Mouse (Mus musculus) liver, embryonic 15.5 days (tissue): ENCODE data around the gene Usp7. TPM values are rescaled to one million over a fixed set of nuclear protein-coding genes. Genes with fewer than 3 reads are reported as not detected.

Experiments used
- ATAC-seq: fragments of 200-750 bp; cut with Nextera tagmentation; 2 replicates; pipeline ENCODE4 v1.8.0; 2017; ENCODE audit warnings: moderate number of reproducible peaks, mild to moderate bottlenecking, moderate library complexity; ENCODE audit not compliant: insufficient read depth
- H3K27ac ChIP-seq: fragments of 300-500 bp; sonication (generic); replicated peaks from 2 replicates; pipeline ENCODE4 v1.5.1; 2015; ENCODE audit warnings: mild to moderate bottlenecking, inconsistent platforms
- H3K27me3 ChIP-seq: fragments of 300-500 bp; sonication (generic); 2 replicates; pipeline ENCODE4 v1.6.1; 2015; ENCODE audit warnings: mild to moderate bottlenecking, inconsistent platforms
- H3K36me3 ChIP-seq: fragments of 300-500 bp; sonication (generic); replicated peaks from 2 replicates; pipeline ENCODE4 v1.6.1; 2015; ENCODE audit warnings: moderate library complexity, mild to moderate bottlenecking, inconsistent platforms
- H3K4me1 ChIP-seq: fragments of 300-500 bp; sonication (generic); replicated peaks from 2 replicates; pipeline ENCODE4 v1.6.1; 2015; ENCODE audit warnings: inconsistent platforms
- H3K4me2 ChIP-seq: fragments of 300-500 bp; sonication (generic); 2 replicates; pipeline ENCODE4 v1.6.1; 2015; ENCODE audit warnings: moderate library complexity, mild to moderate bottlenecking, inconsistent platforms
- H3K4me3 ChIP-seq: fragments of 300-500 bp; sonication (generic); replicated peaks from 2 replicates; pipeline ENCODE4 v1.5.1; 2015; ENCODE audit warnings: mild to moderate bottlenecking, inconsistent platforms
- H3K9ac ChIP-seq: fragments of 300-500 bp; sonication (generic); 2 replicates; pipeline ENCODE4 v1.6.1; 2015; ENCODE audit warnings: moderate library complexity, mild to moderate bottlenecking, inconsistent platforms
- H3K9me3 ChIP-seq: fragments of 300-500 bp; sonication (generic); replicated peaks from 2 replicates; pipeline ENCODE4 v1.6.1; 2016; ENCODE audit warnings: inconsistent platforms
- WGBS: fragments of 180-500 bp; shearing (Covaris S2); methylation state at CpG from one replicate; pipeline ENCODE4 v1.1.7; 2015; ENCODE audit warnings: mixed read lengths; ENCODE audit not compliant: insufficient replicate concordance; 5-methylcytosine and 5-hydroxymethylcytosine counted together
- polyA plus RNA-seq: library from polyadenylated mRNA; unstranded; fragments of >200 nt; fragmentation: Nextera tagmentation; extraction: Ambion mirVana; gene quantifications from 2 replicates; pipeline ENCODE4 v1.2.1, GENCODE M21; 2015

Usp7 gene
- polyA plus RNA-seq, 1 experiment from 2014 or later = 24.4 TPM

DNA sequence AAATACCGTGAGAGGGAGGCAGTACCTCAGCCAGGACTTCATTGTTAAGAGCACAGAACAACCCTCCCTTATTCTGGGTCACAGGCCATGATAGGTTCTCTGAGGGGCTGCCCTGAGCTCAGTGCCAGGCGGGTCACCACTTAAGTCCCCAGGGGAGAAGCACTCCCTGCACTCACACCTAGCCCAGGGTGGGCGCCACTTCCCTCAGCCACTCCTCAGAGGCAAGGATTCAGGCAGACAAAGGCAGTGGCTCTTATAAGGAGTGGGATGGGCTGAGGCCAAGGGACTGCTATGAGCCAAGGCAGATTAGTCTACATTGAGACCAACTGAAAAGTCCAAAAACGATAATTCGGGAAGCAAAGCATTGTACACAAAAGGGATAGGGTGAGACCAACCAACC lies 126.7 kb downstream of the Usp7 start:
- H3K4me1 ChIP-seq = peaks cover 74% of the 10 kb centered on the region
- no peak overlapping the region for H3K4me3 ChIP-seq
- WGBS = 75% methylated on average over 5 of the region's 5 CpGs
- H3K9me3 ChIP-seq = no peaks in the 10 kb centered on the region
- no peaks in the 10 kb centered on the region for H3K27me3 ChIP-seq
- ATAC-seq = no peak
- H3K4me2 ChIP-seq = no peak overlapping the region
- no peak overlapping the region for H3K9ac ChIP-seq
- H3K27ac ChIP-seq = no peak overlapping the region
- peaks cover 93% of the 10 kb centered on the region for H3K36me3 ChIP-seq

DNA sequence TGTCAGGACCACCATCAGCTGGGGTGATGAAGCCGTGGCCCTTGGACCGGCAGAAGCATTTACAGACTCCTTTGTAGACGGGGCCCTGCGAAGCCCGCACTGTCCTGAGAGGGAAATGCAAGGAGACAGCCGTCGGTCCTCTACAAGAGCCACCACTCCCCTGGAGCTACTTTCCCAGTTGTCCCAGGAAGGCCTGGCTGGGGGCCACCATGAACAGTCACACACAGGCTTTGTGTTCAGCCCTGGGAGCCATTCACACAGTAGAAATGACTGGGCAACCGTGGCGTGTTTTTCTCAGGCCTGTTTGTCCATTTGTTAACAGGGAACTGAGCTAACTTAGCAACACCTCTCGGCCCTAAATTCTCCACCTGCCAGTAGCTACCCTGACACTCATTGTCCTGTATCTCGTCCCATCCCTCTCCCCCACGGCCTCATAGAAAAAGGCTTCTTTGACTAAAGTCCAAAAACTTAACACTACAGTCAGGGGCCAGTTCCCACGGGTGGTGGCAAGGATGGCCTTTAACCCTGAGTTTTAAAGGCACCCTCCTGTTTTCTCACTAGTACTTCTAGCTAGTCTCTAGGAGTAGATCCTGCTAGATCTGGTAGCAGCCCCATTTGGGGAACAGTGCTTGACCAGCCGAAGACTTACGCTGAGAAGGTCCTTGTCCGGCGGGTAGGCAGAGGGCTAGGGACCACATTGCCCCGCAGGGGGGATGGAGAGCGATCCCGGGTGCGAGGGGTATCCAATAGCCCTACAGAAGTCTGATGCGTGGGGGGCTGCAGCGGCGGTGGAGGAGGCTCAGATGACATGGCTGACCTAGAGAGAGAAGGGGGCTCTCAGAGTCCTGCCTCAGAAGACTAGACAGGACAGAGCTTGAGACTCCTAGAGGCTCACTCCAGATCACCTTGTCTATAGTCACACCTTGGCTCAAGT lies 128.2 kb downstream of the Usp7 start:
- no peak overlapping the region for H3K4me2 ChIP-seq
- ATAC-seq = no peak
- H3K36me3 ChIP-seq = peaks cover 94% of the 10 kb centered on the region
- no peaks in the 10 kb centered on the region for H3K9me3 ChIP-seq
- H3K4me1 ChIP-seq = peaks cover 61% of the 10 kb centered on the region
- H3K27ac ChIP-seq = no peak overlapping the region
- H3K4me3 ChIP-seq = no peak overlapping the region
- no peaks in the 10 kb centered on the region for H3K27me3 ChIP-seq
- no peak overlapping the region for H3K9ac ChIP-seq
- 84% methylated on average over 24 of the region's 24 CpGs for WGBS

DNA sequence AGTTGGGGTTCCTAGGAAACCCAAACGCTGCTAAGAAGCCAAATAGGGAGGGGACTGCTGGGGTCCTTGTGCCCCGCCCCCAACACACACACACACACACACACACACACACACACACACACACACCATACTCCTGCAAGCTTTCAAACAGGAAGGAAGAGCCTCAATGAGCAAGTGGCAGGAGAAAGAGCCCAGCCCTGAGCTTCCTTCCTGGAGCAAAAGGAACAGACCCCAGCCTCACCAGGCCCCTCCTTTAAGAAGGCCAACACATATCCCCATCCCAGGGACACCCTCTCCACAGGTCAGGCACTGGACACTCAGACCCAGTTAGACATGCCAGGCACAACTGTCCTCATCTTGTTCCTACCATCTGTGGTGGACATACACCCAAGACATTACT lies 129.1 kb downstream of the Usp7 start:
- WGBS = 26% methylated on average over 2 of the region's 2 CpGs
- H3K4me3 ChIP-seq = no peak overlapping the region
- H3K4me1 ChIP-seq = peaks cover 58% of the 10 kb centered on the region
- H3K4me2 ChIP-seq = no peak overlapping the region
- no peak for ATAC-seq
- H3K36me3 ChIP-seq = peaks cover 96% of the 10 kb centered on the region
- H3K27ac ChIP-seq = peak overlapping the region; percentile 17; the same call in 1 of the 2 replicates
- no peaks in the 10 kb centered on the region for H3K27me3 ChIP-seq
- H3K9me3 ChIP-seq = no peaks in the 10 kb centered on the region
- no peak overlapping the region for H3K9ac ChIP-seq

- no peak overlapping the region for H3K9ac ChIP-seq
- ATAC-seq = no peak
- 88% methylated on average over 4 of the region's 4 CpGs for WGBS
- no peaks in the 10 kb centered on the region for H3K27me3 ChIP-seq
- peaks cover 33% of the 10 kb centered on the region for H3K4me1 ChIP-seq
- no peak overlapping the region for H3K4me2 ChIP-seq
- H3K27ac ChIP-seq = no peak overlapping the region
- no peak overlapping the region for H3K4me3 ChIP-seq
- H3K9me3 ChIP-seq = no peaks in the 10 kb centered on the region
- H3K36me3 ChIP-seq = peaks cover 98% of the 10 kb centered on the region
These were observed 133.3 kb downstream of the Usp7 start for GRCm38 (mm10) chr16:8658764-8659163.

GRCm38 (mm10) chr16:8658349-8658748 lies 133.8 kb downstream of the Usp7 start:
- peaks cover 98% of the 10 kb centered on the region for H3K36me3 ChIP-seq
- no peak overlapping the region for H3K4me3 ChIP-seq
- H3K4me1 ChIP-seq = peaks cover 30% of the 10 kb centered on the region
- no peaks in the 10 kb centered on the region for H3K27me3 ChIP-seq
- ATAC-seq = no peak
- no peaks in the 10 kb centered on the region for H3K9me3 ChIP-seq
- WGBS = 82% methylated on average over 4 of the region's 4 CpGs
- H3K9ac ChIP-seq = no peak overlapping the region
- no peak overlapping the region for H3K27ac ChIP-seq
- no peak overlapping the region for H3K4me2 ChIP-seq

DNA sequence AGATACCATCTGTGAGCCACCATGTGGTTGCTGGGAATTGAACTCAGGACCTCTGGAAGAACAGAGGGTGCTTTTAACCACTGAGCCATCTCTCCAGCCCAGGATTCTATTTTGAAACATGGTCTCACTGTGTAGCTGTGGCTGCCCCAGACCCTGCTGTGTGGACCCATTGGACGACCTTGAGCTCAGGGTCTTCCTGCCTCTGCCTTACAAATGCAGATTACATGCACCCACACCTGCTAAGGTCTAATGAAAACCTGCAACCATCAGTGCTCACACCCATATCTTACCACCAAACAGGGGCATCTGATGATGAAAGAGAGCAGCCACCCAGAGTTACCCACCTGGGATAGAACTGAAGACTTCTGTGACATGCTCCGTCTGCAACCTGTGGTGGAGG lies 135.9 kb downstream of the Usp7 start:
- H3K9ac ChIP-seq = no peak overlapping the region
- 54% methylated on average over 2 of the region's 2 CpGs for WGBS
- H3K4me1 ChIP-seq = peaks cover 26% of the 10 kb centered on the region
- no peak overlapping the region for H3K4me3 ChIP-seq
- H3K27me3 ChIP-seq = no peaks in the 10 kb centered on the region
- ATAC-seq = no peak
- no peaks in the 10 kb centered on the region for H3K9me3 ChIP-seq
- H3K36me3 ChIP-seq = peaks cover 98% of the 10 kb centered on the region
- H3K4me2 ChIP-seq = no peak overlapping the region
- H3K27ac ChIP-seq = no peak overlapping the region

DNA sequence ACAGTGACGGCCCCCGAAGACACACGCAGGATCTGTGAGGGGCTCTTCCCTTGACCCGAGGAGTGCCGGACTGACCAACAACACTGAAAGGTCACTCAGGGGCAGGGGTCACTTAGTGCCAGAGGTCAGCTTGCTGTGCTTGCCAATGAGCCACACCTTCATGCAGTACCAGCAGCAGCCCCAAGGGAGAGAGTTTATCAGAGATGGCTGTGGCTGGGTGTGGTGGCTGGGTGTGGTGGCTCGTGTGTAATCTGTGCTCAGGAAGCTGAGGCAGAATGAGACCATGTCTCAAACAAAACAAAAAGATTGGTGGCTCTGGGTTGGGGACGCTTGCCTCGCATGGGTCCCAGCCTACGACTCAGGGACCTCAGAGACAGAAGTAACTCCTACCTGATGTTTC lies 136.5 kb downstream of the Usp7 start:
- Histone ChIP-seq H3K9ac (no peak overlapping the region), H3K9me3 (no peaks in the 10 kb centered on the region), H3K27me3 (no peaks in the 10 kb centered on the region), H3K4me3 (no peak overlapping the region), H3K4me1 (peaks cover 23% of the 10 kb centered on the region), H3K4me2 (no peak overlapping the region), H3K36me3 (peaks cover 98% of the 10 kb centered on the region), H3K27ac (no peak overlapping the region)
- 57% methylated on average over 9 of the region's 9 CpGs for WGBS
- peak; percentile 64; the same call in 1 of the 2 replicates for ATAC-seq

DNA sequence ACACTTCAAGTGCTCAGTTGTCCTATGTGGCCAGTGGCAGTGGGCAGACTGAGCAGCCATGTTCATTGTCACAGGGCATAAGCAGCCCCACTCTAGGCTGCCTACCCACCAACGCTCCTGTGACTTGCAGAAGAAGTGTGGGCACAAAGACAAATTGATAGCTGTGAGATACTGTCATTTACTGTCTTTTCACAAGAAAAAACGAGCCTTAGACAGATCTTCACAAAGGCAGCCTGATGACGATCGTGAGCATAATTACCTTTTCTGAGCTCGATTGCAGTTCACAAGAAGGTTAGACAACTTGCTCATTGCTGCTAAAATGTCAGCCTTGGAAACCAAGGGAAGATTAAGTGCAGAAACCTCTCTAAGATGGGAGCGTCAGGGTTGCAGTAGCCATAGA lies 137.0 kb downstream of the Usp7 start:
- H3K4me2 ChIP-seq = no peak overlapping the region
- H3K9ac ChIP-seq = no peak overlapping the region
- H3K27me3 ChIP-seq = no peaks in the 10 kb centered on the region
- peaks cover 23% of the 10 kb centered on the region for H3K4me1 ChIP-seq
- no peak overlapping the region for H3K4me3 ChIP-seq
- ATAC-seq = no peak
- 67% methylated on average over 6 of the region's 6 CpGs for WGBS
- peaks cover 98% of the 10 kb centered on the region for H3K36me3 ChIP-seq
- H3K9me3 ChIP-seq = no peaks in the 10 kb centered on the region
- H3K27ac ChIP-seq = no peak overlapping the region

DNA sequence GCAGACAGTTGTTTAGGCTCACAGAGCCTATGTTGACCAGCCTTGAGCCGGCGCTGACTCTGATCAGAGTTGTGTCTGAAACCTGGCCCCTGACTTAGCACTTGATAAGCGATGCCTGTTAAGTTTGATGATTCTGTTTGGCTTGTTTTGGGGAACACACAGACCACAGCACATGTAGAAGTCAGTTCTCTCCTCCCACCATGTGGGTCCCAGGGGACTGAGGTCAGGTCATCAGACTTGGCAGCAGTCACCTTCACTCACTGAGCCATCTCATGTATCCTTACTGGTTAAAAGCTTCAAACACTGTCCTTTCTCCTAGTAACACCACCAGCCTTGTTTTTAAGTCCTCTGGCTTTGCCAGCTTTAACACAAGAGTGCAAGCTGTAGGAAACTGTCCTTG lies 142.1 kb downstream of the Usp7 start:
- Histone ChIP-seq H3K4me1 (peaks cover 6% of the 10 kb centered on the region), H3K27me3 (no peaks in the 10 kb centered on the region), H3K9me3 (no peaks in the 10 kb centered on the region), H3K36me3 (peaks cover 99% of the 10 kb centered on the region), H3K9ac (no peak overlapping the region), H3K27ac (no peak overlapping the region), H3K4me2 (no peak overlapping the region), H3K4me3 (no peak overlapping the region)
- no peak for ATAC-seq
- WGBS = 87% methylated on average over 3 of the region's 3 CpGs

GRCm38 (mm10) chr16:8645546-8645945 lies 146.6 kb downstream of the Usp7 start:
- 82% methylated on average over 6 of the region's 6 CpGs for WGBS
- ATAC-seq = no peak
- Histone ChIP-seq H3K36me3 (peaks cover 93% of the 10 kb centered on the region), H3K9me3 (no peaks in the 10 kb centered on the region), H3K4me3 (no peak overlapping the region), H3K27ac (no peak overlapping the region), H3K9ac (no peak overlapping the region), H3K27me3 (no peaks in the 10 kb centered on the region), H3K4me1 (peaks cover 9% of the 10 kb centered on the region; the same call in 1 of the 2 replicates), H3K4me2 (no peak overlapping the region)

GRCm38 (mm10) chr16:8643855-8644254 lies 148.3 kb downstream of the Usp7 start:
- WGBS = 64% methylated on average over 2 of the region's 2 CpGs
- no peak overlapping the region for H3K9ac ChIP-seq
- no peaks in the 10 kb centered on the region for H3K27me3 ChIP-seq
- peaks cover 82% of the 10 kb centered on the region for H3K36me3 ChIP-seq
- H3K9me3 ChIP-seq = no peaks in the 10 kb centered on the region
- H3K4me2 ChIP-seq = no peak overlapping the region
- H3K4me1 ChIP-seq = peaks cover 26% of the 10 kb centered on the region
- no peak overlapping the region for H3K27ac ChIP-seq
- no peak overlapping the region for H3K4me3 ChIP-seq
- peak; percentile 78 for ATAC-seq
